Mouse (Mus musculus) NIH3T3 (cell line): ENCODE measurements at regions not wholly inside any gene's neighbourhood (a gene's known extent, or its start where the extent isn't known, plus 50 kb on each side); places are given as distances from the start of the nearest gene placed in this dataset.
"Not testable (repeated sequence)": the region's sequence is repeated elsewhere in the genome, so short reads cannot be mapped to it uniquely, and the experiment has no call there.

ENCODE experiments used
- DNase-seq: peaks from one replicate; pipeline ENCODE4 v3.0.0-alpha.2; 2012; ENCODE audit warnings: low read depth

GRCm38 (mm10) chr14:76964046-76964445 is 72.5 kb upstream of the Ccdc122 start:
- DNase-seq, result peak; percentile 53

GRCm38 (mm10) chr14:76958875-76959274 is 77.7 kb upstream of the Ccdc122 start:
- peak; percentile 89 for DNase-seq

GRCm38 (mm10) chr14:76957136-76957535 is 79.4 kb upstream of the Ccdc122 start:
- no peak for DNase-seq

- DNase-seq, result no peak
These were observed 83.4 kb upstream of the Ccdc122 start for GRCm38 (mm10) chr14:76953171-76953570.

GRCm38 (mm10) chr14:76951450-76951849 is 85.1 kb upstream of the Ccdc122 start:
- peak; percentile 65 for DNase-seq

GRCm38 (mm10) chr14:76949388-76949787 is 87.2 kb upstream of the Ccdc122 start:
- DNase-seq, result no peak

GRCm38 (mm10) chr14:76948948-76949347 is 87.6 kb upstream of the Ccdc122 start:
- DNase-seq, result no peak

- DNase-seq, result no peak
These were observed 88.1 kb upstream of the Ccdc122 start for GRCm38 (mm10) chr14:76948481-76948880.

- DNase-seq, result peak; percentile 68
These were observed 89.4 kb upstream of the Ccdc122 start for GRCm38 (mm10) chr14:76947148-76947547.

GRCm38 (mm10) chr14:76945626-76946025 is 90.9 kb upstream of the Ccdc122 start:
- no peak for DNase-seq

- no peak for DNase-seq
These were observed 94.9 kb upstream of the Ccdc122 start for GRCm38 (mm10) chr14:76941474-76942212.

GRCm38 (mm10) chr14:76940507-76940906 is 96.1 kb upstream of the Ccdc122 start:
- DNase-seq, result no peak

- no peak for DNase-seq
These were observed 99.9 kb upstream of the Ccdc122 start for GRCm38 (mm10) chr14:76936671-76937070.

GRCm38 (mm10) chr14:76936051-76936450 is 100.5 kb upstream of the Ccdc122 start:
- not testable (repeated sequence) for DNase-seq

- DNase-seq, result no peak
These were observed 101.1 kb upstream of the Ccdc122 start for GRCm38 (mm10) chr14:76935453-76935852.

GRCm38 (mm10) chr14:76932890-76933289 is 103.7 kb upstream of the Ccdc122 start:
- no peak for DNase-seq

GRCm38 (mm10) chr14:76931398-76931797 is 105.2 kb upstream of the Ccdc122 start:
- DNase-seq, result peak; percentile 24

GRCm38 (mm10) chr14:76929562-76929961 is 107.0 kb upstream of the Ccdc122 start:
- no peak for DNase-seq

GRCm38 (mm10) chr14:76928706-76929105 is 107.9 kb upstream of the Ccdc122 start:
- no peak for DNase-seq

GRCm38 (mm10) chr14:76927245-76927806 is 109.2 kb upstream of the Ccdc122 start:
- no peak for DNase-seq

- DNase-seq, result no peak
These were observed 110.2 kb upstream of the Ccdc122 start for GRCm38 (mm10) chr14:76926416-76926815.

- DNase-seq, result no peak
These were observed 114.1 kb upstream of the Ccdc122 start for GRCm38 (mm10) chr14:76922399-76922939.

- DNase-seq, result peak; percentile 28
These were observed 118.5 kb upstream of the Ccdc122 start for GRCm38 (mm10) chr14:76918091-76918490.
